Mouse (Mus musculus) G1E (cell line): ENCODE results near the gene Ecm2. TPM values are rescaled to one million over a fixed set of nuclear protein-coding genes. Genes with fewer than 3 reads are reported as not detected.

Experiments
- ATAC-seq: 2 replicates; pipeline ENCODE4 v1.8.0; 2016; ENCODE audit warnings: mild to moderate bottlenecking; ENCODE audit not compliant: insufficient number of reproducible peaks, poor library complexity, low FRiP score, severe bottlenecking; ENCODE audit errors: extremely low read depth
- DNase-seq: peaks from one replicate; pipeline ENCODE4 v3.0.0; 2012; ENCODE audit warnings: low spot score
- H3K27me3 ChIP-seq: 2 replicates; pipeline ENCODE4 v1.6.1; 2012; ENCODE audit warnings: mild to moderate bottlenecking, low read length, inconsistent platforms; ENCODE audit not compliant: insufficient read depth
- H3K36me3 ChIP-seq: replicated peaks from 2 replicates; pipeline ENCODE3; 2012; ENCODE audit warnings: mild to moderate bottlenecking, inconsistent platforms
- H3K4me1 ChIP-seq: 2 replicates; pipeline ENCODE4 v1.6.1; 2012; ENCODE audit warnings: low read depth, low read length, inconsistent platforms, mixed read lengths; ENCODE audit not compliant: insufficient read depth
- H3K4me3 ChIP-seq: 2 replicates; pipeline ENCODE4 v1.5.1; 2012; ENCODE audit warnings: low read depth, mild to moderate bottlenecking, inconsistent platforms, low read length, moderate library complexity, mixed read lengths
- H3K9me3 ChIP-seq: replicated peaks from 2 replicates; pipeline ENCODE4 v1.6.1; 2012; ENCODE audit warnings: inconsistent platforms
- CTCF ChIP-seq: IDR thresholded peaks from 2 replicates; pipeline ENCODE4 v1.5.1; 2012; ENCODE audit warnings: low read depth, low read length, inconsistent platforms, mixed read lengths
- GATA1 ChIP-seq: IDR thresholded peaks from 2 replicates; pipeline ENCODE4 v1.6.1; 2012; ENCODE audit warnings: borderline replicate concordance, low read length, inconsistent platforms, mixed read lengths
- GATA2 ChIP-seq: IDR thresholded peaks from 2 replicates; pipeline ENCODE4 v1.6.1; 2012; ENCODE audit warnings: low read depth, low read length, inconsistent platforms, borderline replicate concordance
- POLR2AphosphoS5 ChIP-seq: IDR thresholded peaks from 2 replicates; pipeline ENCODE4 v1.6.1; 2012; ENCODE audit warnings: low read depth, low read length, inconsistent platforms; ENCODE audit not compliant: insufficient replicate concordance
- TAL1 ChIP-seq: conservative IDR thresholded peaks from 2 replicates; pipeline ENCODE4 v1.6.1; 2012; ENCODE audit warnings: low read depth, low read length, inconsistent platforms, mixed read lengths
- polyA plus RNA-seq: library from polyadenylated mRNA; stranded (reverse); fragments of >175 nt; gene quantifications from 2 replicates; pipeline ENCODE4 v1.2.3, GENCODE M21; 2012
- total RNA-seq, 2 experiments: library from RNA; stranded (forward) in 1 of 2; stranded (reverse) in 1 of 2; fragments of 200-1000 nt in 1 of 2; fragments of >200 nt in 1 of 2; fragmentation: Nextera tagmentation in 1 of 2; gene quantifications; 2 replicates each; pipeline ENCODE4 v1.2.3; 2014 to 2017

Ecm2 gene
- total and polyA plus RNA-seq, 3 experiments, result 0.01 to 0.16 TPM; not detected in 1

DNA sequence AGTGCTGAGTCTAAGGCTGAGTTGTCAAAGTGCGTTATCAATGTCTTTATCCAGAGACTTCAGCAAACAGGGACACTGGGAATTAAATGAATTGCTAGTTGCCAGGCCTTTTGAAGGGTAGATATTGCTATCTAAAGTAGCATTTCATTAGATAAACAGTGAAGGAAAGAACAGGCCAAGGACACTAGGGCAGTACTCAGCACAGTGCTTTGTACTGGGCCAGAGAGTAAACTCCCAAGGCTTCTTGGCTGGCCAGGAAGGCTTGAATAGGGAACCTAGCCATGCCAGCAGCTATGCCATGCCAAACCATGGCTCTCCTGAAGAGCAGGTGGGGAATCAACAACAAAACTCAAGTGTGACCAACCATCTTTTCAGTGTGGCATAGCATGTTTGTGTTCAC lies 32.3 kb downstream of the Ecm2 start:
- no peaks in the 10 kb centered on the region for H3K9me3 ChIP-seq
- TF ChIP-seq GATA2 (no peak), TAL1 (no peak), POLR2AphosphoS5 (no peak), CTCF (no peak), GATA1 (no peak)
- H3K27me3 ChIP-seq, result no peaks in the 10 kb centered on the region
- H3K4me3 ChIP-seq, result no peak overlapping the region
- peaks cover 7% of the 10 kb centered on the region for H3K36me3 ChIP-seq
- DNase-seq (no peak), ATAC-seq (no peak)
- H3K4me1 ChIP-seq, result no peaks in the 10 kb centered on the region

DNA sequence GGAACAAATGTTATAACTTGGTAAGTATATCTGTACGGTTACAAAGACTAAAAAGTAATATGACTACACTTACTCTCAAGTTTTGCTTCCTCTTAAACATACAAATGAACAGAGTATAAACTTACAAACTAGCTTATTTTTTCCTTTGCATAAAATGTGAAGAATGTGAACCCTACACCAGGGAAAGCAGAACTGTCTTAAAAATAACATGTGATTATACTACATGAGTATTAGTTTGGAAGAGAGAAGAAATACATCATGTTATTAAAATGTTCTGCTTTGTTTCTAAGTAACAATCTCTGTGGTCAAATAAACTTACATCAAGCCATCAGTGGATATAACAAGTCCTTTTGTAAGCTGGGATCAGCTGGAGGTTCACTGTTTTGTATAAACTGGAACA lies 34.1 kb downstream of the Ecm2 start:
- no peaks in the 10 kb centered on the region for H3K27me3 ChIP-seq
- no peaks in the 10 kb centered on the region for H3K9me3 ChIP-seq
- DNase-seq, result no peak
- no peak overlapping the region for H3K4me3 ChIP-seq
- TF ChIP-seq CTCF (no peak), POLR2AphosphoS5 (no peak), TAL1 (no peak), GATA2 (no peak), GATA1 (no peak)
- H3K4me1 ChIP-seq, result no peaks in the 10 kb centered on the region
- peaks cover 8% of the 10 kb centered on the region for H3K36me3 ChIP-seq
- no peak for ATAC-seq

DNA sequence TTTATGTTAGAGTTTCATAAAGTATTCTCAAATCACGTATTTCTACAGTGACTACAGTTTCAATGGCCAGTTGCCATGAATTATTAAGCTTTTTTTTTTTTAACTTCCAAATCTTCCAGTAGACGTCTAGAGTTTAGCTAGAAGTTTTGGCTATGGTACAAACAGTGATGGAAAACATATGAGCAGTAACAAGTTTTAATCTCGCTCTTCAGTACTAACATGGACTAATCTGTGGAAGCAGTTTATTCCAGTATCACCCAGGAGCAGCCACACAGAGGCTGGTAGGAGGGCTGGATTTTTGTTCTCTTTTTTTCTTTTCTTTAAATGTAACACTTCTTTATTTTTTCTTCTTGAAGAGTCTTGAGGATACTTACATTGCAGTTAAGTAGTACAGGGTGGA lies 39.7 kb downstream of the Ecm2 start, which contains the start of gene Aspn:
Aspn (plus strand) TSS at position 165 of the 400 bp plus-strand sequence.
- H3K27me3 ChIP-seq, result no peaks in the 10 kb centered on the region
- DNase-seq, result no peak
- H3K4me3 ChIP-seq, result no peak within 1 kb of the TSS
- no peak for ATAC-seq
- H3K4me1 ChIP-seq, result no peaks in the 10 kb centered on the region; the same call in 1 of the 2 replicates
- TF ChIP-seq POLR2AphosphoS5, result no peak
- no peak for TF ChIP-seq CTCF
- TF ChIP-seq GATA2, result no peak
- no peak for TF ChIP-seq TAL1
- TF ChIP-seq GATA1, result no peak
- no peaks in the 10 kb centered on the region for H3K9me3 ChIP-seq
- H3K36me3 ChIP-seq, result peaks cover 13% of the 10 kb centered on the region

DNA sequence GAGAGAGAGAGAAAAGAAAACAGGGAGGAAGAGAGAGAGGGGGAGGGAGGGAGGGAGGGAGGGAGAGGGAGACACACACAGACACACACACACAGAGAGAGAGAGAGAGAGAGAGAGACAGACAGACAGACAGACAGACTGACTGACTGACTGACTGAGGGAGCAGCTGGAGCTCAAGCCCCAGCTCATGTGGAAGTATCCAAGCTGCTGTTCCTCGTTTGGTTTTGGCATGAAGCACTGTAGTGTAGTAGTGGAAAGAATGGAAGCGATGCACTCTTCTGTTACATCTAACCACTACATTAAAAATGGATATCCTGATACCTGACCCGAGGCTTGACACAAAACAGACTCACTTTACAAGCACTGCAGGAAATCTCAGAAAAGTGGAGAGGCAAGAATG lies 41.0 kb downstream of the Ecm2 start:
- peaks cover 13% of the 10 kb centered on the region for H3K36me3 ChIP-seq
- ATAC-seq, result no peak
- H3K4me1 ChIP-seq, result no peaks in the 10 kb centered on the region; the same call in 1 of the 2 replicates
- no peak for TF ChIP-seq GATA2
- TF ChIP-seq TAL1, result no peak
- no peak for TF ChIP-seq CTCF
- no peak for TF ChIP-seq GATA1
- no peak for TF ChIP-seq POLR2AphosphoS5
- no peak for DNase-seq
- H3K4me3 ChIP-seq, result no peak overlapping the region
- no peaks in the 10 kb centered on the region for H3K27me3 ChIP-seq
- no peaks in the 10 kb centered on the region for H3K9me3 ChIP-seq

DNA sequence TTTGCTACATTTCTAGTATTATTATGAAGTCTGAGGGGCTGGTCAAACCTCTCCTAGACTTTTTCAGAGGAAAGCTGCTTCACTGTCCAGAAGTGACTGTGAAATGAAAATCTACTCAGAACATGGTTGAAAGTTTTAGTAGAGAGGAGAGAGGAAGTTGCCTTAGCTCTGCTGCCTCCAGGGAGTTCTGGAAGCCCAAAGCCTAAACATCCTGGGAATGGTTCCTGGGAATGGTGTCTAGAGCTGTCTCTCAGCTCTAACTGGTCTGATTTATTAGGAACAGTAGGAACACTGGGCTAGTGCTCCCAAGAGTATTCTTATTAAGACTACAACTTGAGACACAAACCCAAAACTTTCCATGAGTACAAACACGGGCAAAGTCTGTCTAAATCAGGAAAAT lies 41.9 kb downstream of the Ecm2 start:
- H3K4me3 ChIP-seq, result no peak overlapping the region
- ATAC-seq, result no peak
- no peak for TF ChIP-seq GATA2
- no peaks in the 10 kb centered on the region for H3K27me3 ChIP-seq
- H3K36me3 ChIP-seq, result peaks cover 11% of the 10 kb centered on the region
- no peak for DNase-seq
- H3K9me3 ChIP-seq, result no peaks in the 10 kb centered on the region
- H3K4me1 ChIP-seq, result no peaks in the 10 kb centered on the region; the same call in 1 of the 2 replicates

DNA sequence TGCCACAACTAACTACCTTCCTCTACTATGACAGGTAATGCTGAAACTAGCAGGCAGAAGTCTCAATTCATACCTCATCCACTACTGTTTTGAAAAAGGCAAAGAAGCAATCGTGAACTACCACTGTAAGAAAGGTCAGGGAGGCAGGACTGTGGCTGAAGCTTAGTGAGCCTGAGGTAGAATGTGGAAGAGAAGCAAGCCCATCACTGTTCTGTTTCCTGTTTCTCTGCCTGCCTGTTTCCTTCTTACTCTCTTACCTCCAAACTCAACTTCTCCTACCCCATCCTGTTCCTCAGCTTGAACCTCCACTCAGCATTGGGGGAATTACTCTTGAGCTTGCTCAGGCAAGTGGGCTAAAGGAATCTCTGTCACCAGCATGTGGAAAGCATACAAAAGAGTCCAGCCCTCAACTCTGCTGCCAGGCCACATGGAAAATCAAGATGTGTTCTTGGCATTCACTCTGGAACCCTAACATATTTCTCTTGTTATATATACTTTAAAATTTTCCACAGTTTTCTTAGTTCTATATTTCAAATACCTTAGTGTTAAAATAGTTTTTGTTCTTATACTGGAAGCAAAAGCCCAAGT lies 43.0 kb downstream of the Ecm2 start:
- H3K36me3 ChIP-seq, result peaks cover 9% of the 10 kb centered on the region
- TF ChIP-seq POLR2AphosphoS5, result no peak
- no peak for TF ChIP-seq GATA2
- TF ChIP-seq TAL1, result no peak
- TF ChIP-seq CTCF, result no peak
- TF ChIP-seq GATA1, result no peak
- no peaks in the 10 kb centered on the region; the same call in 1 of the 2 replicates for H3K4me1 ChIP-seq
- no peak overlapping the region for H3K4me3 ChIP-seq
- no peaks in the 10 kb centered on the region for H3K27me3 ChIP-seq
- ATAC-seq (no peak), DNase-seq (no peak)
- no peaks in the 10 kb centered on the region for H3K9me3 ChIP-seq

DNA sequence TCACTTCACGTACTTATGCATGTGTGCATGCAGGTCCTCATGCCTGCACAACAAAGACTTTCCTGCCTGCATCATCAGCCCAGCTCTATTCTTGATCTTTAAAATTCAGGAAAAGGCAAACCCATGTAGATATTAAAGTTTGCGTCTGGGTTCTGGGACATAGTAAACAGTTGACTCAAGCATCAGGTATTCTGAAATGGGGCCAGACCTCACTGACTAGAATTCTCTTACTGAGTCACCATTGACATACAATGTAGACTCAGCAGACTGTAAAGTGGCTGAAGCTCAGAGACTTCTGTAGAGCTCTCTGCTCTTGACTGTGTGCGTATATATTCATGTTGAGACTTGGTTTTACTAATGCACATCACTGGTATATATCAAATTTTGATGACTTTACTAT lies 45.0 kb downstream of the Ecm2 start:
- TF ChIP-seq CTCF (no peak), TAL1 (no peak), GATA1 (no peak), POLR2AphosphoS5 (no peak), GATA2 (no peak)
- DNase-seq, result no peak
- no peak overlapping the region for H3K4me3 ChIP-seq

More for the DNA sequence above, 45.0 kb downstream of the Ecm2 start:
- Histone ChIP-seq H3K27me3 (no peaks in the 10 kb centered on the region), H3K36me3 (peaks cover 9% of the 10 kb centered on the region), H3K9me3 (no peaks in the 10 kb centered on the region), H3K4me1 (no peaks in the 10 kb centered on the region; the same call in 1 of the 2 replicates)
- ATAC-seq, result no peak
